Mouse (Mus musculus): Measurements from ENCODE around the gene Slc44a5.
A peak's percentile ranks its signal among the peaks of the same experiment; 100 is the strongest.

Gene Slc44a5

DNA sequence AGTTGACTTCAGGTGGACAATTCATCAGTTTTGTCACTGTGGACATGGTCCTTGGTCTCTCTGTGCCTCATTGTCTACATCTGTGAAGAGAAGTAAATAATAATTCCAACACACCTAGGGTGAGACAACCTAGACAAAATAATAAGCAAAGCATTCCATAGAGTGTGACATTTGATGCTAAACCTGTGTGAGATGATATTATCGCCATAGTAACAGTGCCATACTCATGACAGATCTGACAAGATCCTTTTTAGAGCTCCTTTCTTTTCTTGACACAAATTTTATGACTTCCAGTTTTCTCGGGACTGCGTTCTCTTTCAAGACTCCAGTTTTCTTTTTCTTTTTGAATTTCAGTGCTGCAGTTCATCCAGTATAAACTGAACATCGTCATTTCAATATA is 192.6 kb downstream of the Slc44a5 start:
- DNase-seq (ENCODE audit: low read depth, low spot score): no peak

DNA sequence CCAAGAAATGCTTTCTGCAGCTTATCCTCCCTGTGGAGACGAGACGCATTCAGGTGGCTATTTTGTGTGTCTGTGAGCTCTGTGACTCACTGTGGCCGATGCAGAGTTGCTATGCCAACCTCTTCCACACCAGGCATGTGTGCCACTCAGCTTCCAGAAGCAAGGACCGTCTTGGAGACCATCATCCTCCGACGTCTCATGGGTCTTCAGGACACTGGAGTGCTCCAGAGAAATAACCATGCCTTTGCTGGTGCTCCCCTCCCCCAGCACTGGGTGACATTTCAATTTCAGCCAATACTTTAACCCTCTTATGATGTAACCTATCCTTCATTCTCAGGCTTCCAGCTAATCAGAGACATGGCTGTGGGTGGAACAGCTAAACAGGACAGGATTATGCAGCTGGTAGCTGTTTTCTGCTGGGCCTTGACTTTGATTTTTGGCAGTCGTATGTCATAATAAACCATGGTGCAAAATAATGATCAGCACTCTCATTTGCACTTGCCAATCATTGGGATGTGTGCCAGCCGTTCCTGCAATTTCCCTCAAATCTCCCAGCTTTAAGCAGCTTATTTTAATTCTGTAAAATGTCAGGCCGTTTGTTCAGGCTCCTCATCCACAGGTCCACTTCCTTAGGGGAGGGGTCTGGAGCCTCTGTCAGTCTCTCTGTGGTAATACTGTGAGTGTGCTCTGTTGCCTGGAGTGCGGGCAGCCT is 198.8 kb downstream of the Slc44a5 start:
- DNase-seq (ENCODE audit: low read depth, low spot score): no peak

DNA sequence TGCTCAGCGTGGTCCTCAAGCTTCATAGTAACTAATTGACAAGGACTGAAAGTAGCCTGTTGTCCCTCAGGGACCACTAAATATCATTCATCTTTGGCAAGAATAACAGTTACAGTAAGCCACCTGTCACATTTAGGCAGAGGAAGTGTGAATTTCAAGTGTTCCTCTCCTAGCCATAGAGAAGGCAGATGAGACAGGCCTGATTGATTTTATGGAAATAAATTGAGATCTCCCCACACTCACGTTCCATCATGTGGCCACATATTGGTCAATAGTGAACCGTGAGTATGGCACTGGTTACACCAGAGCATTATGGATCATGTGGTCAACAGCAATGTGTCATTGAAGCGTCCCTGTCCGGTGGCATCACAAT is 199.3 kb downstream of the Slc44a5 start:
- no peak for DNase-seq (ENCODE audit: low read depth, low spot score)

DNA sequence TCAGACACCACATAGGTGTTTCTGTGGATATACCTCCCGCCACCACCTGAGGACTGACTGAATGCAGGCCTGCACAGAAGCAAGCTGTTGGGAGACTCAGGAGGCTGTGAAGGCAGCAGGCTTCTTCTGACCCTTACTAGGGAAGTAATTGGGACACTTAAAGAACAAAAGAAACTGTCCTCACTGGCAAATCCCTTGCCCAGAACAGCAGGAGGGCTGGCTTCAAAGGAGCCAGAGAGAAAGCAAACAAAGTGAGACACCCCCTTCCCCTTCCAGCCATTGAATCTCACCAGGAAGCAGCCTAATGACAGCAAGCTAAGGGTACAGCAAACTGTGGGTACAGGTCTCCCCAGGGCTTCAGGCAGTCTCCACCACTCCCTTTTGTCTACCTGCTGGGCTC is 200.3 kb downstream of the Slc44a5 start:
- peak; percentile 84 for DNase-seq (ENCODE audit: low read depth, low spot score)

DNA sequence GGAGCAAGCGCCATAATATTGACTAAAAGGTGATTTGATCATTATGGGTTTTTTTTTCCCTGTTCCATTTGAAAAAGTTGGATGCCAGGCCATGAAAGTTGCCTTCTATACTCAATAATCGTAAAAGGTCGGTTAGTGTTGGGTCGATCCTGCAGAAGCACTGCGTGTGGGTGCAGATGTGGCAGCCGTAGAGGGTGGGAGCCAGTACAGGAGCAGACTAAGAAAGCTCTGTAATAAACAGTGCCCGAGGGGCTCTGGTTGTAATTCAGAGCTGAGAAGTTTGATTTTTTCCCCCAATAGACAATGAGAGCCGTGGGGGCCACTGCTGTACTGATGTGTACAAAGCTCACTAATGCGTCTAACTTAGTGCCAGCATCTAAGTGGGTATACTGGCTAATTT is 200.8 kb downstream of the Slc44a5 start:
- DNase-seq (ENCODE audit: low read depth, low spot score): no peak

DNA sequence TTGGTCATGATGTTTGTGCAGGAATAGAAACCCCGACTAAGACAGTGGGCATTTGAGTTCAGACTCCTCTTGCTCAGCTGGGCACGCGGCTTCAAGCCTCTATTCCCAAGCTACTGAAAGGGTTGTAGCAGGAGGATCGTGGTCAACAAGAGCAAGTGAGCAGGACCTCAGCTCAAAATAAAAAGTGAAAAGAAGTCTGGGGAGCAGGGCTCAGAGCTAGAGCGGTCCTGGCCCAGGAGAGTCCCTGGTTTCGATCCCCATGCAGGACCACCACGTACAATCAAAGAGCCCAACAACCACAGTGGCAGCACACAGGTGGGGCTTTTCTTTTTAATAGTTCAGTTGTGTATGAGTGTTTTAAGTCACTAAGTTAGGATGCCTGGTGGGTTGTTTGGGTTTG is 201.5 kb downstream of the Slc44a5 start:
- no peak for DNase-seq (ENCODE audit: low read depth, low spot score)

DNA sequence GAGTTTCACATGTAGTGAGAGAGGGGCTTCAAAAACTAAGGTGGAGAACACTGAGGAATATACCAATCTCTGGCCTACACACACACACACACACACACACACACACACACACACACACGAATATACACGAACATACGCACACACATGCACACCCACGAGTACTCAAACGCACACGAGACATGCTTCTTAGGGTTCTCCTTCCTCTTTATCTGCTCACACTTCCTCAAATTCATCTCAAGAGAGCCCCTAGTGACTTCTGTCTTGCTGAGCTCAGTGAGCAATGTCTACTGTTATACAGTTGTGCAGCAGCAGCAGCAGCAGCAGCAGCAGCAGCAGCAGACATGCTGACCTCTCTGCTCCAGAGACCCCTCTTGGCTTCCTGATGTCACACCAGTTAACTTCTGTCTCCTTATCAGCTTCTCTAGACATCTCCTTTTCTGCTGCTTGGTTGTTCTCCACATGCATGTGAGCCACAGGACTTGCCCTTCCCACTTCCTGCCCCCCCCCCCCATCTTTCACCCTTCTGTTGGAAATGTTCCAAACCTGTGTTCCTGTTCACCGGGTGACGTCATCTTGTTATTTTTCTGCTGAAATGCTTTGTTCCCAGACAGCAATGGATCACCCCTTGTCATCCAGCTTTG is 204.5 kb downstream of the Slc44a5 start:
- no peak for DNase-seq (ENCODE audit: low read depth, low spot score)

DNA sequence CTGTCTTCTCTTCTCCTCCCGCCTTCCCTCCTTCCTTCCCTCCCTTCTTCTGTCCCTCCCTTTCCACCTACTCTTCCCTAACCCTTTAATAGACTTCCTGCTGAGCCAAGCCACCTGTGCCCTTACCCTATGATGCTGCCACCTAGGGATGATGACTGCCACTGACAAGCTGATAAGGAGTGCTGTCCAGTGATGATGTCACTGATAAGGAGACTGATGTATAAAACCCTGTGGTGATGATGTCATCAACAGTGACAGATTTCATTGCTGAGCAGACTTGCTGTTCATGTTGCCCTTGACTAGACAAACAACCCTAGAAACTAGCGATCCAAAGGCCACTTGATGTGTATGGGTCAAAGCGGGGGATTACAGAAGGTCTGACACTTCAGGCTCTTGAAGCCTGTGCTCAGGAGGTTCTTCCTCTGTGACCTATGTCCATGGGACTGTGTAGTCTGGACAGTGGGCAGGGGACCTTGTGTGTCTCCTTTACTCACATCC is 206.2 kb downstream of the Slc44a5 start:
- DNase-seq (ENCODE audit: low read depth, low spot score): peak; percentile 53

DNA sequence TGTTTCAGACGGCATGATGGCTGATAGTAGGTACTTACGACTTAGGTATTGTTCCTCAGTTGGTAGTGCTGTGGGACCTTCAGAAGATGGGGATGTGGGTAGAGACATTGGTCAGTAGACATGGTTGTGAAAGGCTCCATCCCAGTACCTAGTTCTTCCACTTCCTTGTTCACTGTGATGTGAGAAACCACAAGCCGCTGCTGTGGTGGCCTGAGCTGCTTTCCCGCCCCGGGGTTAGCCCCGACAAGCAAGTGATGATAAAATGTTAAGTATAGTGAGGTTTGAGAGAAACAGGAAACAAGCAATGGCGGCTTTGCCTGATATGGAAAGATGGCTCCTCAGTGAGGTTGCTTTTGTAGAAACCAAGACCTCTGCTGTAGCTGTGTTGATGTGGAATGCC is 209.8 kb downstream of the Slc44a5 start:
- DNase-seq (ENCODE audit: low read depth, low spot score): no peak

DNA sequence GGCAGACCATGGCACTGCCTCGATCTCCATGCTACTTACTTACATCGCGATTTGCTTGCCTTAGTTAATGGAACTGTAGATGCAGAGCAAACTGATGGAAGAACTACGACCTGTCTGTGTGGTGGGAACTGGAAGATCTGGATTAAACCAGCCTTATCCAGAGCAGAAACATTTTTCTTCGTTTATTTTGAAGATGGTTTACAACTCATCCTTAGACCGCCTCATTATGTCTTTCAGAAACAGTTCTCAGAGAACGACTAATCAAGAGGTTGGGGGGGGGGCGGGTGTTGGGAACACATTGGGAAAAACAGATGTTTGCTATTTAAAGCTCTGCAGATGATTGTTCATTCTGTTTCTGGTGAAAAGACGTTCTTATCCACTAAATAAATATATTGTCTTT is 210.7 kb downstream of the Slc44a5 start:
- no peak for DNase-seq (ENCODE audit: low read depth, low spot score)

DNA sequence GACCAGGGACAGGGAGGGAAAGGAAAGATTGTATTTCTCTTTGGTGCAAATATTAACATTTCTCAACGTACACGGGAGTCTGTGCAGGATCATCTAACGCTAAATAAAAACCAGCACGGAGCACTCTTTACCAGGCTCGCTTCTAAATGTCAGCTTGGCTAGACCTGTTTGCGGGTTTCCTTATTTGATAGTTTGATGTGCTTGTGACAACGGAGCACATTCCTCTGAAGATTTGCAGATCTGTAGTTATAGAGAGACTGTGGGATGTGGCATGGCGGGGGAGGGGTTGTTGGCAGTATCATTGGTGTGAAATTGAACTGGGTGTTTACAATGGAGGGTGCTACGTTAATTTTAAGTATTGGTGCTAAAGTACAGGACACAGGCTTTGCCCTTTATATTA is 215.4 kb downstream of the Slc44a5 start:
- DNase-seq (ENCODE audit: low read depth, low spot score): no peak

DNA sequence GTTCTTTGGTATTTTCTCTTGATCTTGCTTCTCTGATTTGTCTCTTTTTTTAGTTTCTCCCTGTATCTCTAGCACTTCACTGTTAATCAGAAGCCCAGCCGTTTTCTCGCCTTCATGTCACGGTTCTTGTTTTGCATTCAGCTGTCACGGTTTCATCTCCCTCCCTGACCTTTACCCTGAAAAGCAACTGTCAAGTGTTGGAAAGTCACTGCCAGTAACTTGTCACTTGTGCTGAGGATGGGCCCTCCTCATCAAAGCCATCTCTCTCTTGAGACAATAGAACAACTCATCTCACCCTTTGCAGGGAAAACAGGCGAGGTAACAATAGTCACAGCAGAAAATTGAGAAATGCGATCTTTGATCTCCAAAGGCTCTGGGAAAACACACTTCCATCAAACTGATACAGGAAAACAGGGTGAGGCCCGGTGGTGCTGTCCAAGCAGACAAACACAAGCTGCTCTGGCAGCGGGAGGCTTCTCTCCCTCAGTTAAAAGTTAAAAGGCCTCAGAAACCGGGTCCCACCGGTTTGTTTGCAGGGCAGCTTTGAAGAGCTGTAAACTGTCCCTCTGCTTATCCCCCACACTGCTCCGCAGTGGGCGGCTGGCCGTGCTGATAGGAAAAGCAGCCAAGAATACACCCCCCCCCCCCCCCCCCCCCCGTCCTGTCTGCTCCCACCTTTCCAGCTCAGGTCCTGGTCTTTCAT is 219.2 kb downstream of the Slc44a5 start:
- peak; percentile 79 for DNase-seq (ENCODE audit: low read depth, low spot score)

DNA sequence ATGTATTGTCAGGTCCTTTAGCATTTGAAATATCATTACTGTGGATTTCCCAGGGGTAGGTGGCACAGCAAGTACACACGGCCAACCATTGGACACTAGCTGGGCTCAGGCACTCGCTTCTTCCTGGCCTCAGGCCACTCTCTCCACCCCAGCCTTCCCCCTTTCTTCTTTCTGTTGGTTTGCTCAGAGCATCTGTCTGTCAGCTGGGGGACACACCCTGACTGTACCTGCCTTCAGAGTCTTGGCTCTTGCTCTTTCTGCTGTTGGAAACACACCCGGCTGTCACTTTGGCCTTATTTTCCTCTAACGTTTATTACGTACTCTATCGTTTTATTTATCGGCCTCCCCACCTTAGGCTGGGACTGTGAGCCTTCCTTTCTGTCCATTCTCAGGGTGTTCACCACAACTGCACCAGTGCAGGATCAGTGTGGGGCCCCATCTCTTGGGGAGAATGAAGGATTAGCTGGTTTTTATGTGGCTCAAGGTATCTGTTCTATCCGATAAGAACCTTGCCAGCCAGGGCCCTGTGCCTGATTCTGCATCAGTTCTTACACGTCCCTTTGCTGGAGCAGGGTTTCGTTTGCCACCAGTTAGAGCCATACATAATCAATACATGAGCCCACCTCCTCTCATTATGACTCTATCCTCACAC is 220.1 kb downstream of the Slc44a5 start:
- DNase-seq (ENCODE audit: low read depth, low spot score): peak; percentile 21

DNA sequence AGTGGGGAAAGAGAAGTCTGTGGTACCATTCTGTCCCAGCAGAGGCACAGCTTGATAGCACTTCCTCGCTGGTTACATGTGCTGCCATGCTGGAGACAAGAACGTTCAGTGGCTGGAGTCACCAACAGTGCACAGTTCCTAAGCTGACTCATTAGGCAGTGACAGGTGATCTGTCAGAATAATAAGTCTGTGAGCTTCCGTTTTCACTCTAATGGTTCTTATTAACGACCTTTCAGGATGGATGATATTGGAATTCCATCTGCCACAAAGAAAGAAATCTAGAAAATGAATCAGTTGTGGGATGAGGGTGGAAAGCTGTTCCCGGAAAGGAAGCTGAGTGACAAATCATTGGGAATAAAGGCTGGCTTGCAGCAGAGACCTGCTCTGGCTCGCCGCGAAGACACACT is 227.2 kb downstream of the Slc44a5 start:
- no peak for DNase-seq (ENCODE audit: low read depth, low spot score)

DNA sequence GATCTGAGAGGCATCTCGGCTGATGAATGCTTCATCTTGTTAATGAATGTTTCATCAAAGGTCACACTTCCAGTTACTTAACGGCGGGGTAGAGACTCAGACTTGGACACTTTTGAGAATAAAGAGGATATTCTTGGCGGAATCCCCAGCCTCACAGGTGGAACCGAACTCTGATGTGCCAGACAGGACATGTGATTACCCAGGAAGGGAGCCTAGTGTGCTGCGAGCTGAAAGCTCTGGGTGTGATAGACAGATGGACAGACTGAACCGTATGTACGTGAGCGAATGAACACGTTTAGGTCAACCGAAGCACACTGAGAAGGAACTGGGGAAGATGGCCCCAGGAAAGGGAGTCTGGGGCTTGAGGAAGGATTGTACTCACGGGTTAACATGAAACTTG is 228.6 kb downstream of the Slc44a5 start:
- DNase-seq (ENCODE audit: low read depth, low spot score): no peak

DNA sequence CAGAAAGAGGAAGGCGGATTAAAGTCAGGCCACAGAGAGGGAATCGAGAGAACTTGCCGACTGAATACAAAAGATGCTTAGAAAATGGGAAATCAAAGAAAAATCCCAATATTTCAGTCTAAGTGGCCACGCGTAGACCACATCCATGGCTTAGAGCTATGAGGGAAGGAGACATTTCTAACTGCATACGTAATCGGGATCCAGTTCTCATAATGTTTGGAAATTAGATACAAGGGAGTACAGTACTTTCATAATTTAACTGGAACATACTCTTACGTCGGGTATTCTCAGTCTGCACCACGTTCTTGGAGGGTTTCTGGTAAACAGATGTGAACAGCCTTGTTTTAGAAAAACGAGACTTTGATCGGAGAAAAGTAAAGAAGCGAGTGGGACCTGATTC is 229.1 kb downstream of the Slc44a5 start:
- DNase-seq (ENCODE audit: low read depth, low spot score): no peak

DNA sequence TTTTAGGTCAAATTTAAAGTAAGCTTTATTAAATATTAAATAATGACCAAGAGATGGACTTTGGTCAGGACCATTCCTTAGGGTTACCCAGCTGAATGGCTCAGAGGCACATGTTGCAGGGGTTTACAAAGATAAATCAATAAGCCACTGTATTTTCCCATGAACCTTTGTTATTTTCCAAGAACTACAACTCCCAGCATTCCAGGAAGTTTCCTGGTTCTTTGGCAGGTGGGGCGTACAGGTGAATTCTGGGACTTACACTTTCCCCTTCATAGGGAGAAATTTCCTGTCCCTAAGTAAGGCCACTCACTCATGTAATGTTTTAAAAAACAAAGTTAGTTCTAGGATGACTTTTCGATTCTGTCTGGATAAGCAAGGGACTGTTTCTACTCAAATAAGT is 235.2 kb downstream of the Slc44a5 start:
- no peak for DNase-seq (ENCODE audit: low read depth, low spot score)

DNA sequence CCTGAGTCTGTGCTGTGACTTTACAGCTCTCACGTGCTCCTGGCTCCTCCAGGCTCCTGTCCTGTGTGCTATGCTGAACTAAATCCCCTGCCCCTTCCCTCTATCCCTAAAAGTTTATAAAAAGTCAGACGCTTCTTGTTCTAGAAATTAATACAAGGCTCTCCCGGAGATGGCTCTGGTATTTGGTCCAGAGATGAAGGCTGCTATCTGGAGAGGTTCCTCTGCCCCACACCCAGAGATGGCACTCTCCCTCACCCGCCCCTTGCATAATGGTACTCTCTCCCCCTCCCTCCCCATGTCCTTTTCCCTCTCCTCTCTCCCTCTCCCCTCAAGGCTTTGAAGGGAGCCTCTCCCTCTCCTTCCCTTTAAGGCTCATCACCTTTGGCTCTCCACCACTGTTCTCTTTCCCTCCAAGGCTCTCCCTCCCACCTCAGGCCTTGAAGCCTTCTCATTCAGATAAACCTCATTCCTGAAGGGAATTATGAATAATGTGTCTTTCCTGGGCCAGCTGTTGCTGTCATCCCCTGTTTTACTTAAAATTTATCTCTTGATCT is 236.0 kb downstream of the Slc44a5 start:
- no peak for DNase-seq (ENCODE audit: low read depth, low spot score)

DNA sequence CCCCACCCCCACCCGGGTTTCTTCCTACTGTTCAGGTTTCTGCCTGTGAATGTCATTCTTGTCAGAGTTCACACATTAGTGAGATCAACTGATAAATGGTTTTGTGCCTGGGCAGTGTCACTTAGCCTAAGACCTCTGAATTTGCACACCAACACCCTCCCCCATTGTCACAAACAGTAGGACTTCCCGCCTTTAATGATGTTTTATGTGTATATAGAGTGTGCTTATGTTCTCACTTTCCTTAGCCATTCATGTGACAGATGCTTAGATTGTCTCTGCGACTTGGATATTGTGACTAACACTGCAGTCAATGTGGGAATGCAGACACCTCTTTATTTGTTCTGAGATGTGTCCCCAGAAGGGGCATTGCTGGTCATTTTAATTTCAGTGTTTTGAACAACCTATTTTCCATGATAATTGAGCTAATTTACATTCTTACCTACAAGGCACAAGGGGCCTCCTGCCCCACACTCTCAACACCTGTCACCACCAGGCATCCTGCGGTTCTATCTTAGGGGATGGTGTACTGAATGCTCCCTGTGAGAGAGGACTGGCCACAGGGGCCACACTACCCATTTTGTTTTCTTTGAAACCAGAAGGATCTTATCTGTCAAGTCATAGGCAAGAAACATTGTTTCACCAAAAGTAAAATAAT is 236.7 kb downstream of the Slc44a5 start:
- no peak for DNase-seq (ENCODE audit: low read depth, low spot score)

DNA sequence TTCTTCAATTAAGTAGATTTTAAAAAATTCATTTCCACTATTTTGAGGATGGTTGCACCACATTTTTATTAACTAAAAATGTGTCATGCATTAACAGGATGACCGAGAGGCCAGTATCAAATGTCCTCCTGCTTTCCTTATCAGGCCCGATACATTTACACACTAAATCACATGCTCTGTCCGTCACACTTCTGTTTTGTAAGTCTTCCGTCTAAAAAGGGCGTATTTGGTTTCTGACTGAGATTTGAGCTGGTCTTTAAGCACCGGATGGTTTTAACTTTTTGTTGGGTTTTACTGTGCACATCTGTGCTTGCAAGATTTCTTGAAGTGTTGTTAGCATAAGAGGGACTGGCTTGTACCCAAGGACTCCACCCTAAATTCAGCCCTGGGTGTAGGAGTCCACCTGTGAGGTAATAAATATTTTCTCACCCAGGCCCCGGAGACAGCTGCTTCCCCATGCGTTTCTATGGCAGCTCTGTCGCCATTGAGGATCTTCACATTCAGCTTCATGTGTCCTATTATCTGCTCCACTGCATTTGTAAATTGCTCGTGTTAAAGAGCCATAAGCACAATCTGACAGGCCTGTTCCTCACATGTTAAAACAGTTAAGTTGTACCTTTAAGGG is 237.3 kb downstream of the Slc44a5 start:
- DNase-seq (ENCODE audit: low read depth, low spot score): no peak

DNA sequence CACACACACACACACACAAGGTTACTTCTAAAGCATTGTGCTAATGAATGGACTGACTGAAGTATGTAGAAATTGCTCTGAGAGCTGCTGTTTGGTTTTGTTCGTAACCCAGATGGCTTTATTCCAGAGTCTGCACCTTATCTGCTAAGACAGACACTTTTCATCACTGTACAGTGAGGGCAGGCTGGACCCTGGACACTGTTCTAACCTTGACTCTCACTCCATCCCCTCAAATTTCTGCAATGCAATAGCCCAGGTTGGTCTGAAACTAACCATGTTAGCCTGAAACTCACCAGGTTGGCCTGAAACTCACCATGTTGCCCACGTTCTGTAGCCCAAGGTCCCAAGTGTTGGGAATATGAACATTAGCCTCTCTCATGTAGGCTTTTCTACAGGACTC is 239.3 kb downstream of the Slc44a5 start:
- no peak for DNase-seq (ENCODE audit: low read depth, low spot score)

Data from ZHBTc4 (cell line).